Mouse (Mus musculus) right cerebral cortex, postnatal 36 days (tissue): ENCODE results near the gene Ing4.
A peak's percentile ranks its signal among the peaks of the same experiment; 100 is the strongest.
"Not testable (repeated sequence)": the region's sequence is repeated elsewhere in the genome, so short reads cannot be mapped to it uniquely, and the experiment has no call there.

Source experiments
- DNase-seq, 2 experiments: peaks; one replicate each; pipeline ENCODE4 v3.0.0; 2022; ENCODE audit warnings: low spot score in 2 of 2, mixed read lengths in 1 of 2

Ing4 gene

GRCm38 (mm10) chr6:125041047-125041446 is 1.5 kb downstream of the Ing4 start:
- no peak for DNase-seq

- no peak for DNase-seq
These were observed 2.5 kb downstream of the Ing4 start for GRCm38 (mm10) chr6:125042081-125042480.

- DNase-seq: peak in 1 of 2 experiments; percentile 51
These were observed 7.1 kb downstream of the Ing4 start for GRCm38 (mm10) chr6:125046691-125047090.

- no peak for DNase-seq
These were observed 10.1 kb downstream of the Ing4 start, which contains the start of gene Acrbp for GRCm38 (mm10) chr6:125049678-125050077. Acrbp (plus strand) TSS chr6:125049689.

GRCm38 (mm10) chr6:125051237-125051636 is 11.7 kb downstream of the Ing4 start:
- no peak for DNase-seq

- no peak for DNase-seq
These were observed 21.9 kb downstream of the Ing4 start for GRCm38 (mm10) chr6:125061493-125061892.

GRCm38 (mm10) chr6:125062511-125062910 is 23.0 kb downstream of the Ing4 start:
- DNase-seq: no peak

- DNase-seq: no peak
These were observed 24.3 kb downstream of the Ing4 start for GRCm38 (mm10) chr6:125063906-125064305.

- not testable (repeated sequence) for DNase-seq
These were observed 25.7 kb downstream of the Ing4 start for GRCm38 (mm10) chr6:125065223-125065622.

- no peak for DNase-seq
These were observed 28.0 kb downstream of the Ing4 start, which contains the start of gene Lpar5 for GRCm38 (mm10) chr6:125067571-125067995. Lpar5 (plus strand) TSS chr6:125067920.

GRCm38 (mm10) chr6:125071170-125071895 is 31.8 kb downstream of the Ing4 start:
- DNase-seq: no peak

- no peak for DNase-seq
These were observed 32.3 kb downstream of the Ing4 start for GRCm38 (mm10) chr6:125071896-125072279.

- no peak for DNase-seq
These were observed 34.3 kb downstream of the Ing4 start for GRCm38 (mm10) chr6:125073825-125074224.

GRCm38 (mm10) chr6:125081394-125081793 is 41.8 kb downstream of the Ing4 start:
- no peak for DNase-seq

- DNase-seq: peak; percentile 75
These were observed 42.4 kb downstream of the Ing4 start for GRCm38 (mm10) chr6:125081797-125082560.

GRCm38 (mm10) chr6:125082801-125083386 is 43.3 kb downstream of the Ing4 start:
- no peak for DNase-seq

- DNase-seq: peak in 1 of 2 experiments; percentile 39
These were observed 44.9 kb downstream of the Ing4 start for GRCm38 (mm10) chr6:125084424-125084823.

GRCm38 (mm10) chr6:125087937-125088336 is 48.4 kb downstream of the Ing4 start:
- DNase-seq: no peak

- DNase-seq: peak in 1 of 2 experiments; percentile 70
These were observed 49.2 kb downstream of the Ing4 start for GRCm38 (mm10) chr6:125088561-125089321.

- DNase-seq: peak; percentile 89
These were observed 50.2 kb downstream of the Ing4 start for GRCm38 (mm10) chr6:125089521-125090321.
